Mouse (Mus musculus) kidney, adult 11 months (tissue): Measurements from ENCODE around the gene Spdye4b.

Experiments
- DNase-seq: peaks from one replicate; pipeline ENCODE4 v3.0.0; 2022

The Spdye4b gene

DNA sequence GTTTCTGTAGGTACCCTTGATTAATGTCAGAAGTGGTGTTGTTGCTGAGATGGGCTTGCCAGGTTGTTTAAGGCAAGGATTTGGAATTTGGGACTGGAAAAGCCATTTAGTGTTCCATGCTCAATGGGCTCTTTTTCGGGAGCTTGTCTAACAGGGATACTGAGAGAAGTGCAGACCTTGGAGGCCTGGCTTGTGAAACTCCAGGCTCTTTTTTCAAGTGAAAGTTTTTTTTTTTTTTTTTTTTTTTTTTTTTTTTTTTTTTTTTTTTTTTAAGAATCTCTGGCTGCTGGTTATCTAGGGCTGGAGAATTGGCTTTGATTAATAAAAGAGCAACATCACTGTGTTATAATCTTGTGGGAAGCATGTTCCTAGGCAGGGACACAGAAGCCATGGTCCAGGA, 41.5 kb downstream of the Spdye4b start:
- DNase-seq = no peak

DNA sequence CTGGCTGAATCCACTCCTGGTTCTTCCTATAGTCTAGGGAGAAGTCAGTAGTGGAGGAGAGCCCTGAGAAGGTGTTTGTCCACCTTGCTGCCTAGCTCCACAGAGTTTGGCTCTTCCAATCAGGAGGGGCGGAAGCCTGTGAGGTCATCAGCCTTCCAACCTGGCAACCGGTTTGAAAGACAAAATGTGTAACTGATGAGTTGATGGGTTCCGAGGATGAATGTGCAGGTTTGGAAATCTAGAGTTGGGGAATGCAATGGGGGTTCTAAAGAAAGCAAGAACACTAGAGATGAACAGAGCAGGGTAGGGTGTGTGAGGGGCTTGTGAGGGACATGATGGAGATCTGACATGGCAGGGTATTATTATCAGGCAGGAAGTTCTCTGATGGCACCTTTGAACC, 46.0 kb downstream of the Spdye4b start, which contains the start of gene Spdye4a:
TSS of gene Spdye4a (minus strand) at position 101 of the 400 bp plus-strand sequence.
- DNase-seq = no peak

DNA sequence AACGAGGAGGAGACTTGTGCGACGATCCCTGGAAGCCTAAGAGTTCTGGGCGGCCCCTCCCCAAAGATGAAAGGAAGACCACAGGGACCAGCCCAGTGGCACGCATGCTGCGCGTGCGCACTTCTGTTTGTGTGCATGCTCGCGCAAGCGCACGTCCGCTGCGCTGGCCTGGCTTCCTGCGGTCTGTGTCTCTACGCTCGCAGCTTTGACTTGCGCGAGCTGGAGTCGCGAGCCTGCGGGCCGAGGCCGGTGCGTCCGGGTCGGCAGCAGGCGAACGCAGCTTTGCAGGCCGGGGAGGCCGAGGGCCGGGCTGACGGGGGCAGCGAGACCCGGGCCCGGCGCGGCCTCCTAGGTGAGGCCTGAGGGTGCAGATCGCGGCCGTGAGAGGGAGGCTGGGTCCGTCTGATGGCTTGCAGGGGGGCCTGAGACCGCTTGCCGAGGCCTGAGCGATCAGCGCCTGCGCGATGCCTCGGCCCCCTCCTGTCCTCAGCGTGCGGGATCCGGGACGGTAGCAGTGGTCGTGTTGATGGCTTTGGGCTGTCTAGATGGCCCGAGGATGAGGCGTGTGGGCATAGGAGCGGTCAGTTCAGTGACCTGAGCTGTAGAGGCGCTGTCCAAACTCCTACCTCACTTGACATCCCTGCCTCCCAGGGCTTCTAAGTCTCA, 54.3 kb downstream of the Spdye4b start, which contains the start of gene Zfp12:
TSS of gene Zfp12 (plus strand) at position 136 of the 666 bp plus-strand sequence.
- DNase-seq = peak; percentile 96

DNA sequence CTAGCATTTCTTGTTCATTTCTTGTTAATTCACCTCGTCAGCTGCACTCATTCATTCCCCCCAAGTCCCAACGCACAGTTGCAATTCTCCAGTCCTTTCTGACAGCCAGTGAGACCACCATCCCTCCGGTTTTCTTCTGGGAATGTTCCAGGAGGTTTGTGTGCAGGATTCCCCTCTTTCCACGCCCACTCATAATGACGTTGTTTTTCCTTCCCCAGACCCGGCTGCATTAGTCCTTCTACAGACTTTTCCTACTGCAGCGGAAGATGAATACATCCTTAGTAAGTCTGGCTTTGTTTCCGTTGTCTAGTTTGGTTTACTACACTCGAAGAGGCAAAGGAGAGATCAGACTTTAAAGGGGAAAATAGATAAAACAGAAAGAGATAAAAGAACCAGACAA, 55.2 kb downstream of the Spdye4b start:
- no peak for DNase-seq

DNA sequence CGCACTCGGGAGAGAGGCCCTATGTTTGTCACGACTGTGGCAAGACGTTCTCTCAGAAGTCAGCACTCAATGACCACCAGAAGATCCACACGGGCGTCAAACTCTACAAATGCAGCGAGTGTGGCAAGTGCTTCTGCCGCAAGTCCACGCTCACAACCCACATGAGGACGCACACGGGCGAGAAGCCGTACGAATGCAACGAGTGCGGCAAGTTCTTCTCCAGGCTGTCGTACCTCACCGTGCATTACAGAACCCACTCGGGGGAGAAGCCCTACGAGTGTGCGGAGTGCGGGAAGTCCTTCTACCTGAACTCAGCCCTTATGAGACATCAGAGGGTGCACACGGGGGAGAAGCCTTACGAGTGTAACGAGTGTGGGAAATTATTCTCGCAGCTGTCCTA, 64.1 kb downstream of the Spdye4b start:
- no peak for DNase-seq

DNA sequence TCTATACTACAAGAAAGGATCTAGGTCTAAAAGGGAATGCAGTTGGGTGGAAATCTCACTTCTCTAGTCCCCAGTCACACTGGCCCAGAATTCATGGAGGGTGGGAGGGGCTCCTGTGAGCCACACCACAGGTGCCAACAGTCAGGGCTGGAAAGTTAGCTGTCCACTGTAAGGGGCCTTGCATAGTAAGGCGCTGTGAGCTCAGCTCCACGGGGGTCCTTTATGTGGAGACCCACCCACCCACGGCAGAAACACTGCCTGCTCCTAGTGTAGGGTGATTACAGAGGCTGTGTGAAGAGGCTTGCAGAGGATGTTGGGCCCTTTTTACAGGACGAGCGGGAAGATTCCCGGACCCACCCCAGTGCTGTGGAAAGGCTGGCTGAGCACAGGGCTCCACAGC, 71.2 kb downstream of the Spdye4b start:
- DNase-seq = no peak

DNA sequence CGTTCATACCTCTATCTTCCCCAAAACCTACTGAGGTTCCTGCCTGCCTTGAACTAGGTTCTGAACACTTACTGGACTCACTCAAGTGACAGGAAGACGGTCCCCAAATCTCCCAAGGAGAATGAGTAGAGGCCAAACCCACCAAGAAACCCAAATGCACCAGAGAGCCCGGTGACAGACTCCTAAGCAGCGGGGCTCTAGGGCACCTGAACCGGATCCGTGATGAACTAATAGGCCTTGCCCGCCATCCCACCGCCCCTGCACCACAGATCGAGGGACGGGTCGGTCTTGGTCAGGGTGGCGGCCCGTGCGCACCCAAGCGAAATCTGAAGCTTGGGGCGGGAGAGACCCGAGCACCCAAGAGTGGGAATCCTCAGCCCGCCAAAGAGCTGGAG, 72.0 kb downstream of the Spdye4b start:
- DNase-seq = no peak

DNA sequence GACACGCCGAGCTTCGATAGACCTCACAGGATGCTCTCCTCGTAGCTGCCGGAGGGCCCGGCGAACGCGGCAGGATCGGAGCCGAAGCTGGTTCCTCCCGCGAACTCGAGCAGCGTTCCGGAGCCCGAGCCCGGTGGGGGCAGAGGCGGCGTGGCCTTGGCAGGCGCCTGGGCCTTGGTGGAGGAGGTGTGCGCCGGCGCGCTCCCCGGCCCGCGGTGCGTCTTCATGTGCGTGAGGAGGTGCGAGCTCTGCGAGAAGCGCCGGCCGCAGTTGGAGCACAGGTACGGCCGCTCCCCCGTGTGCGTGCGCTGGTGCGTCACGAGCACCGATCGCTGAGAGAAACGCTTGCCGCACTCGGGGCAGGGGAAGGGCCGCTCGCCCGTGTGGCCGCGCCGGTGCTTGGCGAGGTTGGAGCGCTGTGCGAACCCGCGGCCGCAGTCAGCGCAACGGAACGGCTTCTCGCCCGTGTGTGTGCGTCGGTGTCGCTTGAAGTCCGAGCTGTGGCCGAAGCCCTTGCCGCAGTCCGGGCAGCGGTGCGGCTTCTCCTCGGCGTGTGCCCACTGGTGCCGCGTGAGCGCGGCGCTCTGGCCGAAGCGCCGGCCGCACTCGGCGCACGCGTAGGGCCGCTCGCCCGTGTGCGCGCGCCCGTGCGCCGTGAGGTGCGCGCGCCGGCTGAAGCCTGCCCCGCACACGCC, 72.5 kb downstream of the Spdye4b start:
- no peak for DNase-seq

DNA sequence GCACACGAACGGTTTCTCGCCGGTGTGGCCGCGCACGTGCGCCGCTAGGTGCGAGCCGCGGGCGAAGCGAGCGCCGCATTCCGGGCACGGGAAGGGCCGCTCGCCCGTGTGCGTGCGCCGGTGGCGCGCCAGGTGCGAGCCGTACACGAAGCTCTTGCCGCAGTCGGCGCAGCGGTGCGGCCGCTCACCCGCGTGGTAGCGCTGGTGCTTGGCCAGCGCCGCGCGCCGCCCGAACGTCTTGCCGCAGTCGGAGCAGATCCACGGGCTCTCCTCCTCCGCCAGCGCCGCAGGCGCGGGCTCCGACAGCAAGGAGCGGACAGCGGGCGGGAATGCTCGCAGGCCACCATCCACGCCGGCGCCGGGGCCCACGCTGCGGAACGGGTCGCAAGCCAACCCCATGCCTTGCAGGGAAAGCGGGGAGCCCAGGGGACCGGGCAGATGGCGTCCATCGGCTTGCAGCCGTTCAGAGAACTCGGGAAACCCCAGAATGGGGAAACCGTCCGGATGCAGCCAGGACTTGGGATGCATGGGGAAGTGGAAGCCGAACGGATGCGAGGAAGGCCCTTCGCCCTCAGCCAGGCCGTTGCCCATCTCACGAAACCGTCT, 73.2 kb downstream of the Spdye4b start:
- DNase-seq = no peak
